Mouse (Mus musculus): ENCODE results near the gene 4930402H24Rik.

- TF ChIP-seq CTCF (IDR thresholded peaks at IDR 0.05; ENCODE audit: borderline replicate concordance, control insufficient read depth, extremely low read depth, insufficient read depth, low read length, poor library complexity) (no peak), POLR2A (IDR thresholded peaks at IDR 0.05; ENCODE audit: control insufficient read depth, extremely low read depth, insufficient read depth, low read length, poor library complexity) (no peak)
These were observed 181.8 kb downstream of the 4930402H24Rik start for GRCm38 (mm10) chr2:130724369-130724768.
